Mouse (Mus musculus) lung, adult 2 months (tissue): ENCODE results near the gene Arfip2. TPM values are rescaled to one million over a fixed set of nuclear protein-coding genes. Genes with fewer than 3 reads are reported as not detected.

Experiments
- DNase-seq: peaks from one replicate; pipeline ENCODE4 v3.0.0; 2022
- H3K4me1 ChIP-seq: fragments of 200-500 bp; 2 replicates; pipeline ENCODE4 v1.6.1; 2011; ENCODE audit warnings: low read length; ENCODE audit not compliant: control insufficient read depth, insufficient read depth
- H3K4me3 ChIP-seq: fragments of 200-500 bp; replicated peaks from 2 replicates; pipeline ENCODE3; 2011; ENCODE audit warnings: low read depth, mild to moderate bottlenecking, control low read depth, low read length; ENCODE audit errors: extremely low read depth
- CTCF ChIP-seq: fragments of 200-500 bp; IDR thresholded peaks from 2 replicates; pipeline ENCODE4 v1.5.1; 2011; ENCODE audit warnings: mild to moderate bottlenecking, low read length, control low read depth; ENCODE audit not compliant: insufficient read depth
- POLR2A ChIP-seq: fragments of 200-500 bp; IDR thresholded peaks from 2 replicates; pipeline ENCODE4 v1.6.1; 2011; ENCODE audit warnings: low read depth, mild to moderate bottlenecking, control low read depth, low read length, borderline replicate concordance; ENCODE audit errors: extremely low read depth
- WGBS: fragments of 180-500 bp; shearing (Covaris S2); methylation state at CpG from one replicate; pipeline ENCODE4 v1.1.7; 2018; 5-methylcytosine and 5-hydroxymethylcytosine counted together
- polyA plus RNA-seq: library from polyadenylated mRNA; depleted of rRNA; stranded (reverse); fragments of >200 nt; gene quantifications from 2 replicates; pipeline ENCODE4 v1.2.3, GENCODE M21; 2012; rRNA removed

The Arfip2 gene
- polyA plus RNA-seq: 63.9 and 71.2 TPM in 2 replicates

- DNase-seq: peak; percentile 98
- under 1% methylated on average over 45 of the region's 45 CpGs for WGBS
- Histone ChIP-seq H3K4me3 (peak within 1 kb of the TSS; percentile 95), H3K4me1 (peaks cover 7% of the 10 kb centered on the region)
- TF ChIP-seq POLR2A (peak; percentile 94; the same call in 1 of the 2 replicates), CTCF (no peak)
Measured at GRCm38 (mm10) chr7:105640233-105640893, at the start of gene Arfip2, which contains the start of gene Gm45799. TSS of gene Arfip2 (minus strand) at chr7:105640416. TSS of gene Gm45799 (plus strand) at chr7:105640552.

- no peak for TF ChIP-seq POLR2A
- no peak for TF ChIP-seq CTCF
- DNase-seq: no peak
- H3K4me1 ChIP-seq: no peaks in the 10 kb centered on the region
- WGBS: 28% methylated on average over 13 of the region's 13 CpGs
- H3K4me3 ChIP-seq: no peak overlapping the region
Measured at GRCm38 (mm10) chr7:105685541-105686197, 45.5 kb upstream of the Arfip2 start.

- DNase-seq: peak; percentile 77
- H3K4me1 ChIP-seq: no peaks in the 10 kb centered on the region; the same call in 1 of the 2 replicates
- TF ChIP-seq POLR2A (no peak; the same call in 1 of the 2 replicates), CTCF (peak; percentile 67)
- under 1% methylated on average over 17 of the region's 17 CpGs for WGBS
- H3K4me3 ChIP-seq: peak within 1 kb of the TSS; percentile 57
Measured at GRCm38 (mm10) chr7:105650639-105651435, 10.6 kb upstream of the Arfip2 start, which contains the start of gene Dnhd1. TSS of gene Dnhd1 (plus strand) at chr7:105650827.

GRCm38 (mm10) chr7:105641936-105642335 lies 1.7 kb upstream of the Arfip2 start:
- Histone ChIP-seq H3K4me3 (no peak overlapping the region), H3K4me1 (peaks cover 7% of the 10 kb centered on the region)
- no peak for DNase-seq
- TF ChIP-seq CTCF (no peak), POLR2A (no peak)
- 35% methylated on average over 3 of the region's 3 CpGs for WGBS

DNA sequence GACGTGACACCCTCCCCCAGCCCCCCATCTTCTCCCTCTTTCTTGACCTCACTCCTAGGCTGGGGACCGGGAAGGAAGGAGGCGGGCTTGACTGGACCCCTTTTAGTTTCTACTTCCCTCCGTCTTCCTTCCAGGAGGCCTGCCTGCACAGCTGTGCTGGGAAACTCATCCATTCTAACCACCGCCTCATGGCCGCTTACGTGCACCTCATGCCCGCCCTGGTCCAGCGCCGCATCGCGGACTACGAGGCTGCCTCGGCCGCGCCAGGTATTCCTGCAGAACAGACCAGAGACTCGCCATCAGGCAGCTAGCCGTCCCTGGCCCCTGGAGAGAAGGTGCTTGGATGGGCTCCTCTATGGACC lies 659 bp upstream of the Arfip2 start:
- no peak for TF ChIP-seq POLR2A
- no peak for TF ChIP-seq CTCF
- Histone ChIP-seq H3K4me3 (peak overlapping the region; percentile 91), H3K4me1 (peaks cover 7% of the 10 kb centered on the region)
- under 1% methylated on average over 18 of the region's 18 CpGs for WGBS
- peak; percentile 35 for DNase-seq

DNA sequence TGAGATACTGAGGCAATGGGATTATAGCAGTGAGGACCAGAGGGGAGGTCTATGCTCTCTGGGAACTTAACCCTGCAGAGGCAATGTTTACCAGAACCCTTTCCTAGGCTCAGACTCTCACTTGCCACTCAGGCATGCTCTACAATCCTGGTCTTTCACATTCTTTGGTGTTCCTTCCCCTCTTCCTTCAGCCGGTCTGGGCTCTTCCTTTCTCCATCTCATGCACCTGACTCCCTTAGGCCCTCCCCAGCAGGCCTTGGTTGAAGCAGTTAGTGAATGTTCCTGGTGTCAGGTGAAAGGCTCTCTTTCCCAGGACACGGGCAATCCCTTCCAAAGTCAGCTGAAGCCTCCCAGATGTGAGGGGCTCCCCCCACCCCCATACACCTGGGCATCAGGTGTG lies 460 bp downstream of the Arfip2 start, which contains the start of gene Timm10b:
TSS of gene Timm10b (plus strand) at position 301 of the 400 bp plus-strand sequence.
- Histone ChIP-seq H3K4me1 (peaks cover 7% of the 10 kb centered on the region), H3K4me3 (peak within 1 kb of the TSS; percentile 95)
- no peak for DNase-seq
- TF ChIP-seq CTCF: no peak
- TF ChIP-seq POLR2A: no peak
- 0% methylated on average over 2 of the region's 2 CpGs for WGBS

- TF ChIP-seq CTCF (no peak), POLR2A (no peak)
- 36% methylated on average over 9 of the region's 9 CpGs for WGBS
- H3K4me3 ChIP-seq: no peak overlapping the region
- no peak for DNase-seq
- H3K4me1 ChIP-seq: peaks cover 7% of the 10 kb centered on the region
Measured at GRCm38 (mm10) chr7:105639304-105639703, 912 bp downstream of the Arfip2 start.

- 89% methylated on average over 6 of the region's 6 CpGs for WGBS
- Histone ChIP-seq H3K4me3 (no peak overlapping the region), H3K4me1 (peaks cover 7% of the 10 kb centered on the region)
- no peak for DNase-seq
- TF ChIP-seq POLR2A (no peak), CTCF (no peak)
Measured at GRCm38 (mm10) chr7:105638776-105639175, 1.4 kb downstream of the Arfip2 start.

DNA sequence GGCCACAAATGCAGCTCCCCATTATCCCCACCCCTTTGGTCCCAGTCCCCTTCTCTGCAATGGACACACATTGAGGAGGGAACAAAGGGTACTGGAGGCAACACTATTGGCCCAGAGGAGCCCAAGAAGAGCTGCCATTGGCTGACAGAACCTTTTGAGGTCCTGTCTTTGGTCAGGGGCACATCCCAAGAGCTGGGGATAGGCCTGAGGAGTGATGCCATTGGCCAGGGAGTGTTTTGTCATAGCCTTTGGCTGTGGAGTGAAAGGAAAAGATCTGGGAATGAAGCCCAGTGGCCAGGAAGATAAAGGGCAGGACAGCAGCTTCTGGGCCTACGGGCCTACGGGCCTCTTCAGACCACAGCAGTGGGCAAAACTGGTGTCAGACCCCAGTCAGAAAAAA lies 4.5 kb downstream of the Arfip2 start:
- 91% methylated on average over 2 of the region's 2 CpGs for WGBS
- H3K4me1 ChIP-seq: peaks cover 10% of the 10 kb centered on the region
- TF ChIP-seq CTCF: no peak
- TF ChIP-seq POLR2A: no peak
- no peak overlapping the region for H3K4me3 ChIP-seq
- no peak for DNase-seq
